Mouse (Mus musculus): Measurements from ENCODE around the gene Olfr710. TPM values are rescaled to one million over a fixed set of nuclear protein-coding genes. Genes with fewer than 3 reads are reported as not detected.

The Olfr710 gene
- polyA plus RNA-seq (2014; fragmentation: Illumina TruSeq; extraction: RNeasy Lipid Tissue Mini Kit (QIAGEN cat#74804); ENCODE audit: insufficient read depth, low read depth, low replicate concordance): not detected

GRCm38 (mm10) chr7:106948212-106948611 is at the start of gene Olfr710:
Olfr710 (minus strand) TSS chr7:106948312.

GRCm38 (mm10) chr7:106975353-106975752 is 27.2 kb upstream of the Olfr710 start, which contains the start of gene Olfr711:
Olfr711 (minus strand) TSS chr7:106975453.

GRCm38 (mm10) chr7:106963837-106964236 is 15.7 kb upstream of the Olfr710 start, which contains the start of gene Olfr6:
Olfr6 (minus strand) TSS chr7:106963937.

GRCm38 (mm10) chr7:106932119-106932518 is 16.0 kb downstream of the Olfr710 start, which contains the start of gene Olfr709-ps1:
Olfr709-ps1 (minus strand) TSS chr7:106932219.

GRCm38 (mm10) chr7:106907676-106908075 is 40.4 kb downstream of the Olfr710 start, which contains the start of gene Olfr1532-ps1:
Olfr1532-ps1 (plus strand) TSS chr7:106908001.

GRCm38 (mm10) chr7:106901141-106901540 is 47.0 kb downstream of the Olfr710 start, which contains the start of gene Olfr707:
Olfr707 (minus strand) TSS chr7:106901241.

Other genes with a start within 250 kb of the Olfr710 start
- not detected for gene Olfr695, start 231.9 kb downstream of the Olfr710 start, polyA plus RNA-seq (2014; fragmentation: Illumina TruSeq; extraction: RNeasy Lipid Tissue Mini Kit (QIAGEN cat#74804); ENCODE audit: insufficient read depth, low read depth, low replicate concordance)
- not detected for gene Olfr697, start 205.9 kb downstream of the Olfr710 start, polyA plus RNA-seq (2014; fragmentation: Illumina TruSeq; extraction: RNeasy Lipid Tissue Mini Kit (QIAGEN cat#74804); ENCODE audit: insufficient read depth, low read depth, low replicate concordance)
- not detected for gene Olfr698, start 192.9 kb downstream of the Olfr710 start, polyA plus RNA-seq (2014; fragmentation: Illumina TruSeq; extraction: RNeasy Lipid Tissue Mini Kit (QIAGEN cat#74804); ENCODE audit: insufficient read depth, low read depth, low replicate concordance)
- gene Olfr699, start 155.1 kb downstream of the Olfr710 start, polyA plus RNA-seq (2014; fragmentation: Illumina TruSeq; extraction: RNeasy Lipid Tissue Mini Kit (QIAGEN cat#74804); ENCODE audit: insufficient read depth, low read depth, low replicate concordance): not detected
- gene Olfr700, start 139.5 kb downstream of the Olfr710 start, polyA plus RNA-seq (2014; fragmentation: Illumina TruSeq; extraction: RNeasy Lipid Tissue Mini Kit (QIAGEN cat#74804); ENCODE audit: insufficient read depth, low read depth, low replicate concordance): not detected
- not detected for gene Olfr701, start 134.2 kb downstream of the Olfr710 start, polyA plus RNA-seq (2014; fragmentation: Illumina TruSeq; extraction: RNeasy Lipid Tissue Mini Kit (QIAGEN cat#74804); ENCODE audit: insufficient read depth, low read depth, low replicate concordance)
- not detected for gene Olfr702, start 114.4 kb downstream of the Olfr710 start, polyA plus RNA-seq (2014; fragmentation: Illumina TruSeq; extraction: RNeasy Lipid Tissue Mini Kit (QIAGEN cat#74804); ENCODE audit: insufficient read depth, low read depth, low replicate concordance)
- gene Olfr703, start 105.0 kb downstream of the Olfr710 start, polyA plus RNA-seq (2014; fragmentation: Illumina TruSeq; extraction: RNeasy Lipid Tissue Mini Kit (QIAGEN cat#74804); ENCODE audit: insufficient read depth, low read depth, low replicate concordance): not detected
- not detected for gene Olfr704, start 85.1 kb downstream of the Olfr710 start, polyA plus RNA-seq (2014; fragmentation: Illumina TruSeq; extraction: RNeasy Lipid Tissue Mini Kit (QIAGEN cat#74804); ENCODE audit: insufficient read depth, low read depth, low replicate concordance)
- not detected for gene Olfr705, start 71.4 kb downstream of the Olfr710 start, polyA plus RNA-seq (2014; fragmentation: Illumina TruSeq; extraction: RNeasy Lipid Tissue Mini Kit (QIAGEN cat#74804); ENCODE audit: insufficient read depth, low read depth, low replicate concordance)
- not detected for gene Olfr706, start 60.1 kb downstream of the Olfr710 start, polyA plus RNA-seq (2014; fragmentation: Illumina TruSeq; extraction: RNeasy Lipid Tissue Mini Kit (QIAGEN cat#74804); ENCODE audit: insufficient read depth, low read depth, low replicate concordance)
- not detected for gene Olfr707, start 47.1 kb downstream of the Olfr710 start, polyA plus RNA-seq (2014; fragmentation: Illumina TruSeq; extraction: RNeasy Lipid Tissue Mini Kit (QIAGEN cat#74804); ENCODE audit: insufficient read depth, low read depth, low replicate concordance)
- not detected for gene Olfr1532-ps1, start 40.3 kb downstream of the Olfr710 start, polyA plus RNA-seq (2014; fragmentation: Illumina TruSeq; extraction: RNeasy Lipid Tissue Mini Kit (QIAGEN cat#74804); ENCODE audit: insufficient read depth, low read depth, low replicate concordance)
- not detected for gene Olfr709-ps1, start 16.1 kb downstream of the Olfr710 start, polyA plus RNA-seq (2014; fragmentation: Illumina TruSeq; extraction: RNeasy Lipid Tissue Mini Kit (QIAGEN cat#74804); ENCODE audit: insufficient read depth, low read depth, low replicate concordance)
- not detected for gene Olfr6, start 15.6 kb upstream of the Olfr710 start, polyA plus RNA-seq (2014; fragmentation: Illumina TruSeq; extraction: RNeasy Lipid Tissue Mini Kit (QIAGEN cat#74804); ENCODE audit: insufficient read depth, low read depth, low replicate concordance)
- not detected for gene Olfr711, start 27.1 kb upstream of the Olfr710 start, polyA plus RNA-seq (2014; fragmentation: Illumina TruSeq; extraction: RNeasy Lipid Tissue Mini Kit (QIAGEN cat#74804); ENCODE audit: insufficient read depth, low read depth, low replicate concordance)
- not detected for gene Olfr2, start 57.8 kb upstream of the Olfr710 start, polyA plus RNA-seq (2014; fragmentation: Illumina TruSeq; extraction: RNeasy Lipid Tissue Mini Kit (QIAGEN cat#74804); ENCODE audit: insufficient read depth, low read depth, low replicate concordance)
- not detected for gene Olfr713, start 82.9 kb upstream of the Olfr710 start, polyA plus RNA-seq (2014; fragmentation: Illumina TruSeq; extraction: RNeasy Lipid Tissue Mini Kit (QIAGEN cat#74804); ENCODE audit: insufficient read depth, low read depth, low replicate concordance)
- gene Olfr714, start 122.7 kb upstream of the Olfr710 start, polyA plus RNA-seq (2014; fragmentation: Illumina TruSeq; extraction: RNeasy Lipid Tissue Mini Kit (QIAGEN cat#74804); ENCODE audit: insufficient read depth, low read depth, low replicate concordance): not detected
- not detected for gene Olfr17, start 144.9 kb upstream of the Olfr710 start, polyA plus RNA-seq (2014; fragmentation: Illumina TruSeq; extraction: RNeasy Lipid Tissue Mini Kit (QIAGEN cat#74804); ENCODE audit: insufficient read depth, low read depth, low replicate concordance)
- gene Olfr715b, start 162.1 kb upstream of the Olfr710 start, polyA plus RNA-seq (2014; fragmentation: Illumina TruSeq; extraction: RNeasy Lipid Tissue Mini Kit (QIAGEN cat#74804); ENCODE audit: insufficient read depth, low read depth, low replicate concordance): not detected
- gene Olfr715, start 182.8 kb upstream of the Olfr710 start, polyA plus RNA-seq (2014; fragmentation: Illumina TruSeq; extraction: RNeasy Lipid Tissue Mini Kit (QIAGEN cat#74804); ENCODE audit: insufficient read depth, low read depth, low replicate concordance): not detected
- not detected for gene Olfr716, start 190.0 kb upstream of the Olfr710 start, polyA plus RNA-seq (2014; fragmentation: Illumina TruSeq; extraction: RNeasy Lipid Tissue Mini Kit (QIAGEN cat#74804); ENCODE audit: insufficient read depth, low read depth, low replicate concordance)
- gene Nlrp14, start 218.7 kb upstream of the Olfr710 start, polyA plus RNA-seq (2014; fragmentation: Illumina TruSeq; extraction: RNeasy Lipid Tissue Mini Kit (QIAGEN cat#74804); ENCODE audit: insufficient read depth, low read depth, low replicate concordance): not detected

Data from lung, adult 10 weeks (tissue).